Mouse (Mus musculus): ENCODE data around the gene Prkg1. TPM values are rescaled to one million over a fixed set of nuclear protein-coding genes. Genes with fewer than 3 reads are reported as not detected.

Gene Prkg1
- polyA plus RNA-seq, 1 experiment, result 82.5 TPM

DNA sequence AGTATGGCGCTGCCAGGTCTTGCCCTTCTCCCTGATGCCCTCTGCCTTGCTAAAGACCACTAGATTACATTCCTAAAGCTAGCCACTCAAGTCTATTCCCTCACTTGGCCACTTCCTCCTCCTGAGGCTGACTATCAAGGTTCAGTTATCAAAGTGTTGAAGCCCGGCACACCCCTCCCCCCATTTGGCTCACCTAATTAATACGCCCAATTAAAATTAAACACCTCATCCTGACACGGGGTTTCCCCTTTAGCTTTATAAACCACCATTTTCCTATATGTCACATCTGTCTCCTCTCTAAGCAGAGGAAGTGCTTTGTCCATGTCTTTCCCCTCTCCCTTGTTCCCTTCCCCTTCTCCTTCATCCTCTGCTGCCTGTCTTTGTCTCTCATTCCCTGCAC lies 566.4 kb downstream of the Prkg1 start:
- H3K27ac ChIP-seq (ENCODE audit: control insufficient read depth, insufficient read depth, low read depth, low read length), result no peak overlapping the region; the same call in 1 of the 2 replicates
- H3K4me3 ChIP-seq (ENCODE audit: control insufficient read depth, low read depth, low read length), result no peak overlapping the region
- TF ChIP-seq POLR2A (IDR thresholded peaks at IDR 0.05; ENCODE audit: control insufficient read depth, low read depth, low read length), result no peak
- TF ChIP-seq CTCF (IDR thresholded peaks at IDR 0.05; ENCODE audit: control insufficient read depth, insufficient read depth, insufficient replicate concordance, low read depth, low read length), result no peak
- no peaks in the 10 kb centered on the region for H3K36me3 ChIP-seq (ENCODE audit: control insufficient read depth, insufficient read depth, low read length)
- H3K27me3 ChIP-seq (ENCODE audit: control insufficient read depth, insufficient read depth, low read length), result no peaks in the 10 kb centered on the region
- H3K4me1 ChIP-seq (ENCODE audit: control insufficient read depth, insufficient read depth, low read length), result no peaks in the 10 kb centered on the region

GRCm38 (mm10) chr19:31197076-31197475 lies 567.8 kb downstream of the Prkg1 start:
- Histone ChIP-seq H3K4me1 (ENCODE audit: control insufficient read depth, insufficient read depth, low read length) (no peaks in the 10 kb centered on the region), H3K27me3 (ENCODE audit: control insufficient read depth, insufficient read depth, low read length) (no peaks in the 10 kb centered on the region), H3K36me3 (ENCODE audit: control insufficient read depth, insufficient read depth, low read length) (no peaks in the 10 kb centered on the region), H3K4me3 (ENCODE audit: control insufficient read depth, low read depth, low read length) (no peak overlapping the region), H3K27ac (ENCODE audit: control insufficient read depth, insufficient read depth, low read depth, low read length) (no peak overlapping the region)
- TF ChIP-seq POLR2A (IDR thresholded peaks at IDR 0.05; ENCODE audit: control insufficient read depth, low read depth, low read length) (no peak), CTCF (IDR thresholded peaks at IDR 0.05; ENCODE audit: control insufficient read depth, insufficient read depth, insufficient replicate concordance, low read depth, low read length) (no peak)

DNA sequence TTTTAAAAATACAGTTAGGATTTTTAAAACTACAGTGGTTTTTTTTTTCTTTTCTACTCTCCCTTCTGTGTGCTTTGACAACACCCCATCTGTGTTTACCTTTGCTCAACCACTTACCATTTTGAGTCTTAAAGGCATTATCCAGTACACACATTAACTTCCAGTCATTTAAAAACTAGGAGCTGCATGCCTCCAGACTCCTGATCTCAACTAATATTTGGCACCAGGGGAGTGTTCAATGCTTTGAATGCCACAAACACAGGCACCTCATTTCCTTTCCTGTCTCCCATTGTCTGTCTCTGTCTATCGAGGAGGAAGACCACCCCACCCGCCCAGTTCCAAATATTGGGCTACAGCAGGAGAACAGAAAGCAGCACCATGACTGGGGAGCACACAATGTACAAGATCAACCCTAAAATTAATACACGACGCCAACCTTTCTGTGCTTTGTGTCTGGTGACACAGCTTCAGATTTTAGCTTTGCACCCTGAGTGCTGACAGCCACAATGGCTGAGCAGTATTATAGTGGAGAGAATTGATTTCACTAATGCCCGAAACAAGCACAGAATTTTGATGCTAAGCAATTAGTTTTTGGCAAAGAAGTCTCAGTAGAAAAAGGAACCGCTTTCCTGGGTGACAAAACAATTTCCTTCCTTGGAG lies 576.1 kb downstream of the Prkg1 start:
- TF ChIP-seq CTCF (IDR thresholded peaks at IDR 0.05; ENCODE audit: control insufficient read depth, insufficient read depth, insufficient replicate concordance, low read depth, low read length), result no peak
- TF ChIP-seq POLR2A (IDR thresholded peaks at IDR 0.05; ENCODE audit: control insufficient read depth, low read depth, low read length), result no peak
- Histone ChIP-seq H3K36me3 (ENCODE audit: control insufficient read depth, insufficient read depth, low read length) (no peaks in the 10 kb centered on the region), H3K4me1 (ENCODE audit: control insufficient read depth, insufficient read depth, low read length) (no peaks in the 10 kb centered on the region), H3K27ac (ENCODE audit: control insufficient read depth, insufficient read depth, low read depth, low read length) (no peak overlapping the region), H3K27me3 (ENCODE audit: control insufficient read depth, insufficient read depth, low read length) (no peaks in the 10 kb centered on the region), H3K4me3 (ENCODE audit: control insufficient read depth, low read depth, low read length) (no peak overlapping the region)

DNA sequence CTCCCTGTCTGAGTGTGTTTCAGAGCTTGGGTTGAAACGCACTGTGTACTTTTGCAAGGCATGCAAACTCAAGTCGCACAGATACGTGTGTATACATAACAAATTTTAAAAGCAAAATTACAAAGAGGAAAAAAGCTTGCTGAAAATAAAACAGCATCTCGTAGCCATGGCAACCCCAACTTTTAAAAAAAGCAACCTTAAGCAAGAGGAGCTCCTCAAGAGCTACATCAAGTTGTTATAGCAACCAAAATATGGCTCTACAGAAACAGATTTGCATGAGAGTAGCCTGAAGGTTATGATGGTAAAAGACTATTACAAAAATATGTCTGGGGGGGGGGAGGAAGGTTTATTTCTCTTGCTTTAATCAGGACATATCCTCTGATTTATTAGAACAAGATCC lies 584.1 kb downstream of the Prkg1 start:
- no peaks in the 10 kb centered on the region for H3K4me1 ChIP-seq (ENCODE audit: control insufficient read depth, insufficient read depth, low read length)
- no peak for TF ChIP-seq CTCF (IDR thresholded peaks at IDR 0.05; ENCODE audit: control insufficient read depth, insufficient read depth, insufficient replicate concordance, low read depth, low read length)
- TF ChIP-seq POLR2A (IDR thresholded peaks at IDR 0.05; ENCODE audit: control insufficient read depth, low read depth, low read length), result no peak
- no peak overlapping the region for H3K27ac ChIP-seq (ENCODE audit: control insufficient read depth, insufficient read depth, low read depth, low read length)
- H3K36me3 ChIP-seq (ENCODE audit: control insufficient read depth, insufficient read depth, low read length), result no peaks in the 10 kb centered on the region
- H3K4me3 ChIP-seq (ENCODE audit: control insufficient read depth, low read depth, low read length), result no peak overlapping the region
- no peaks in the 10 kb centered on the region for H3K27me3 ChIP-seq (ENCODE audit: control insufficient read depth, insufficient read depth, low read length)

- Histone ChIP-seq H3K36me3 (ENCODE audit: control insufficient read depth, insufficient read depth, low read length) (no peaks in the 10 kb centered on the region), H3K4me1 (ENCODE audit: control insufficient read depth, insufficient read depth, low read length) (no peaks in the 10 kb centered on the region), H3K27me3 (ENCODE audit: control insufficient read depth, insufficient read depth, low read length) (no peaks in the 10 kb centered on the region), H3K4me3 (ENCODE audit: control insufficient read depth, low read depth, low read length) (no peak overlapping the region), H3K27ac (ENCODE audit: control insufficient read depth, insufficient read depth, low read depth, low read length) (no peak overlapping the region)
- TF ChIP-seq POLR2A (IDR thresholded peaks at IDR 0.05; ENCODE audit: control insufficient read depth, low read depth, low read length), result no peak
- TF ChIP-seq CTCF (IDR thresholded peaks at IDR 0.05; ENCODE audit: control insufficient read depth, insufficient read depth, insufficient replicate concordance, low read depth, low read length), result no peak
Observed at GRCm38 (mm10) chr19:31177279-31177922, 587.4 kb downstream of the Prkg1 start.

- Histone ChIP-seq H3K27ac (ENCODE audit: control insufficient read depth, insufficient read depth, low read depth, low read length) (no peak overlapping the region), H3K4me1 (ENCODE audit: control insufficient read depth, insufficient read depth, low read length) (no peaks in the 10 kb centered on the region), H3K4me3 (ENCODE audit: control insufficient read depth, low read depth, low read length) (no peak overlapping the region), H3K27me3 (ENCODE audit: control insufficient read depth, insufficient read depth, low read length) (no peaks in the 10 kb centered on the region), H3K36me3 (ENCODE audit: control insufficient read depth, insufficient read depth, low read length) (no peaks in the 10 kb centered on the region)
- TF ChIP-seq CTCF (IDR thresholded peaks at IDR 0.05; ENCODE audit: control insufficient read depth, insufficient read depth, insufficient replicate concordance, low read depth, low read length) (no peak), POLR2A (IDR thresholded peaks at IDR 0.05; ENCODE audit: control insufficient read depth, low read depth, low read length) (no peak)
Observed at GRCm38 (mm10) chr19:31170985-31171384, 593.8 kb downstream of the Prkg1 start.

DNA sequence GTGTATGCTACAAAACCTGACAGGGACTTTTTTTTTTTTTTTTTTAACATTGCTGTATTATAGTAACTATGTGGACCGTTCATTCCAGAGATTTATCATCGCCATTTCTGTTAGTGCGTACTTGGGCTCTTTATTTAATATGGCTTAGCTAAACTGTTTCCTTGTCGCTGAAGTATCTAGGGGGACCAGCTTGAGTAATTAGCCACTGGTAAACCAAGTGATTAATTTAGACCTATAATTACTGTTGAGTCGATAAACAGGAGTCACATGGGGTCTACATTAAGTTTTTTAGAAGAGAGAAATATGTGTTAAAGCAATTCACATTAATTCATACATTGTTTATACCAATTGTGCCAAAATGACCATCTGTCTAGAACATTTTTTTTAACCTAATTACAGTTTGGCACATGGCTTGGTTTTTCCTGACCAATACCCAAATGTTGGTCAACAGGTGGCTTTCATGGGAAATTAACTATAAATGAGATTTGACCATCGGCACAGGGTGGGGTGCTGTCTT lies 605.8 kb downstream of the Prkg1 start:
- TF ChIP-seq POLR2A (IDR thresholded peaks at IDR 0.05; ENCODE audit: control insufficient read depth, low read depth, low read length) (no peak), CTCF (IDR thresholded peaks at IDR 0.05; ENCODE audit: control insufficient read depth, insufficient read depth, insufficient replicate concordance, low read depth, low read length) (no peak)
- Histone ChIP-seq H3K36me3 (ENCODE audit: control insufficient read depth, insufficient read depth, low read length) (no peaks in the 10 kb centered on the region), H3K27ac (ENCODE audit: control insufficient read depth, insufficient read depth, low read depth, low read length) (no peak overlapping the region), H3K4me1 (ENCODE audit: control insufficient read depth, insufficient read depth, low read length) (no peaks in the 10 kb centered on the region), H3K4me3 (ENCODE audit: control insufficient read depth, low read depth, low read length) (no peak overlapping the region), H3K27me3 (ENCODE audit: control insufficient read depth, insufficient read depth, low read length) (no peaks in the 10 kb centered on the region)
